Mouse (Mus musculus): ENCODE data around the gene Syngr3.
"Not testable (repeated sequence)": the region's sequence is repeated elsewhere in the genome, so short reads cannot be mapped to it uniquely, and the experiment has no call there.

The Syngr3 gene

DNA sequence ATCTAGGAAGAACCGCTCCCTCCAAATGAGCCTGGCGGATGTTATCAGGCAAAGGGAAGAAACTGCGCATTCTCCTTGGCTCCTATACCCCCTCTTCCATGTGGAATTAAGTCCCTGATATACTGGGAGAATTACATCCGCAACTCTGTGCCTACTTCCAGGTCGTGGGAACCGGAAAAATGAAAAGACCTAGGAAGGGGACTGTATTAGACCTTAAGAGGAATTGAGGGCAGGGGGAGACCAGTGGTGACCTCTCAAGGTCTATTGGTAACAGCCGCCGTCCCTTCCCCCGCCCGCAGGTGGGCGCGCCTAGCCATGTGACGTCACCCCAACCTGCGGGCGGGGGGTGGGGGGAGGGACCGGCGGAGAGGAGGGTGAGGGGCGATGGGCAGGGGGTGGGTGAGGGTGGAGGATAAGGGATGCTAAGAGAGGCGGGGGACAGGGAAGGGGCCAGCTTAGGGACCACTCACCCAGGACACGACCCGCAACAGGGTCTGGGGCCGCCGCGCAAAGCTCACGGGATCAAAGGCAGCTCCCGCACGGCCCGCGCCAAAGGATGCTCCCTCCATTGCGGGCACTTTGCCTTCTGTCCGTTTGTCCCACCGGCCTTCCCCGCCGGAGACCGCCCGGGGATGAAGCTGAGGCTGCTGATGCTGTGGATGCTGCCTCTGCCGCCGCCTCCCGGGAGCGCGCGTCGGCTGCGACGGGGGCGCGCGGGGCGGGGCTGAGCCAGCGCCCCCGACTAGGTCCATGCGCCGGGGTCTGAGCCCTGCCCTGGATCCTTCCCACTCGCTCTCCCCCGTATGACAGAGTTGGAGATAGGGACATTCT lies at the start of gene Syngr3:
TSS of gene Syngr3 (minus strand) at position 705 of the 831 bp plus-strand sequence.
- DNase-seq (ENCODE audit: low spot score): no peak

DNA sequence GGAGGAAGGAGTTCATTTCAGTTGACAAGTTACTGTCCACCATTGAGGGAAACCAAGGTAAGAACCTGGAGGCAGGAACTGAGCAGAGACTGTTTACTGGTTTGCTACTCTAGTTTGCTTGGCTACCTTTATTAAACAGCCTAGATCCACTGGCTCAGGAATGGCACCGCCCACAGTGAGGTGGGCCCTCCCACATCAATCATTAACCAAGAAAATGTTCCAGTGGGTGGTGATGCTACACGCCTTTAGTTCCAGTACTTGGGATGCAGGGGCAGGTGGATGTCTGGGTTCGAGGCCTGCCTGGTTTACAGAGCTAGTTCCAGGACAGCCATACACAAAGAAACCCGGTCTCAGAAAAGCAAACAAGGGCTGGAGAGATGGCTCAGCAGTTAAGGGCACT lies 48.5 kb upstream of the Syngr3 start:
- no peak for DNase-seq (ENCODE audit: low spot score)

DNA sequence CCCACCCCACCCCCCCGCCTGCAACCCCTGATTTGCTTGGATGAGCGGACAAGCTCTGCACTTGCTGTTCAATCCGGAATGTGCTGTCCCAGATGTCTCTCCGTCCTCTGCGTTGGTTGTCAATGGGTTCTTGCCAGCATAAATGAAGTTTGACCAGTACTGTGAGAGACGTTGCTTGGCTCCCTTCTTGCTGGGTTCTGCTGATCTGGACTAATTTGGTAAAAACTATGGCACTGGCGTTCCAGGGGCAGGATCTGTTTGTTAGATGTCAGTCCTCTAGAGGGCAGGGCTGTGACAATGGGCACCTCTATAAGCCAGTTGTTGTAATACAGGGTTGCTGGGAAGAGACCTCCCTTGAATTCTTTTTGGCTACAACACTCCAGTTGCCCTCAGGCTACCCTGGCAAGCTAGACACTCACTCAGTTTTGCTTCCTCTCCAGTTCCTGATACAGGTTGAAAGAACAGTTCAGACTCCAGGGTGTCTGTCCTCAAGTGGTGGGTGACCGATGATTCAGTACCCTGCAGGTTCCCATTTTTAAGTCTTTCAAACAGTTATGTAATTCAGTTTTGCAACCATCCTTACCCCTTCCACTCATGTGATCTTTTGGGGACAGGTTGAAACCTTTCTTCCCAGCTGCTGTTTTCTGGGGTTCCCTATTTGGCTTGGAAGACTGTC lies 47.5 kb upstream of the Syngr3 start:
- no peak for DNase-seq (ENCODE audit: low spot score)

GRCm38 (mm10) chr17:24736330-24737051 lies 46.7 kb upstream of the Syngr3 start, which contains the start of gene Msrb1:
Gene Msrb1, plus strand, starts transcription at chr17:24736642.
- DNase-seq (ENCODE audit: low spot score): peak; percentile 99

DNA sequence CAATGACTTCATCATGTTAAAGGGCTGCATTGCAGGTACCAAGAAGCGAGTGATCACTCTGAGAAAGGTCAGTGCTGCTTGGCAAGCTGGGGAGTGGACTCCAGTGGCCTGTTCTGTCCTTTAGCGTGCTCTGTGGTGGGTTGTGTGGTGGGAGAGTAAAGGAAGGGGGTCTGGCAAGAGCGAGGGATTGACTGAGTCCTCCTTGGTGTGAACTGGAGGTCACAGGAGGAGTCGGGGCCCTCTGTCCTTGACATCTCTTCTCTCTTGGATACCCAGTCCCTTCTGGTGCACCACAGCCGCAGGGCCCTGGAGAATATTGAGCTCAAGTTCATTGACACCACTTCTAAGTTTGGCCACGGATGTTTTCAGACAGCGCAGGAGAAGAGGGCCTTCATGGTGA lies 45.7 kb upstream of the Syngr3 start:
- no peak for DNase-seq (ENCODE audit: low spot score)

- DNase-seq (ENCODE audit: low spot score): no peak
Measured at GRCm38 (mm10) chr17:24734513-24734912, 44.8 kb upstream of the Syngr3 start.

- no peak for DNase-seq (ENCODE audit: low spot score)
Measured at GRCm38 (mm10) chr17:24733434-24734050, 43.8 kb upstream of the Syngr3 start.

DNA sequence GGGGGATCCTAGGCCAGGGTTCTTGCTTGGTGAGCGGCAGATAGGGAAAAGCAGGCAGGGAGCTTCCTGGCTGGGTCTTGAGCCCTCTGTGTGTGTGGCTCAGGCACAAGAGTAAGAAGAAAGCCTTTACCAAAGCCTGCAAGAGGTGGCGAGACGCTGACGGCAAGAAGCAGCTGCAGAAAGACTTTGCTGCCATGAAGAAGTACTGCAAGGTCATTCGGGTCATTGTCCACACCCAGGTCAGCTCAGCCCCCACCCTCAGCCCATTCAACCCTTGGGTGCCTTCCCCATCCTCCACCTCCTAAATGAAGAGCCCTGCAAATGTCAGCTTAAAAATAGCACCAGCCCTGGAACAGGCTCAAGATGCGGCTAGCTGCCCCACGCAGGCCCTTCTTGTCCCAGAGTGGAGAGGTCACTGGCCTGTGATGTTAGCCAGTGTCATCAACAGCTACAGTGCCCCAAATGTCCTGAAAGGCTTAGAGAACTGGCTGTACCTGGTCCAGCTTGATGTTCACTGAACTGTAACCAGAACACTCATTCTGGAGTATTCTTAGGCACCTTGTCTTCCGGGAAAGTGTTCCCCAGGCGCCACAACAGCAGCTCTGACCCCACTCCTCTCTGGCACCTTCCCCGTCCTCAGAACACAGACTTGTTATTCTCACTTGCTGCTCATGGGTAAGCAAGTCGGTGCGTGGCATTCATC lies 42.6 kb upstream of the Syngr3 start:
- DNase-seq (ENCODE audit: low spot score): no peak

DNA sequence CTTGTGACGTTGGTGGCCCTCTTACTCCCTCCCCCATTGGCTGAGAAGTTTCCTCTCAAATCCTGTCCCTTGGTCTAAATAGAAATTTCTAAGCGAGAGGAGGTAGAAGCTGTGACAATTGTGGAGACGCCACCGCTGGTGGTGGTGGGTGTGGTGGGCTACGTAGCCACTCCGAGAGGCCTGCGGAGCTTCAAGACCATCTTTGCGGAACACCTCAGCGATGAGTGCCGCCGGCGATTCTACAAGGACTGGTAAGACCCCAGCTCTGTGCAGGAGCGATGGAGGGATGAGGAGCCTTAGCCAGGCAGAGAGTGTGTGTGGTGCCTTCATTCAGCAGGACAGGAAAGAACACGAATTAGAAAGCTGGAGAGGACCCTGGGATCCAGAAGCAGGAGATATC lies 41.0 kb upstream of the Syngr3 start:
- DNase-seq (ENCODE audit: low spot score): no peak

DNA sequence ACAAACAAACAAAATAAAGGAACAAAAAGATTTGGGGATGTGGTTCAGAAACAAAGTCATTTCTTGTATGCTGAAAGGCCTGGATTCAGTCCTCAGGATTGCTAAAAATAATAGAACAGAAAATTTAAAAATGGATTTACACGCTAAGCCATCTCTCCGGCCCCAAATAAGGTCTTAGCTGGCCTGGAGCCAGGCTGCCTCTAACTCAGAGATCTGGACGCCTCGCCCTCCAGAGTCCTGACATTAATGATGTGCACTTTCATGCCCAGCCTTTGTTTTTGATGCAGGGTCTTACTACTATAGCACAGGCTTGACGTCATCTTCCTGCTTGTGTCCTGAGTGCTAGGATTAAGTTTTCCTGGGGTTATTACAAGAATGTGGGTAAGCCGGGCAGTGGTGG lies 39.3 kb upstream of the Syngr3 start:
- DNase-seq (ENCODE audit: low spot score): no peak

DNA sequence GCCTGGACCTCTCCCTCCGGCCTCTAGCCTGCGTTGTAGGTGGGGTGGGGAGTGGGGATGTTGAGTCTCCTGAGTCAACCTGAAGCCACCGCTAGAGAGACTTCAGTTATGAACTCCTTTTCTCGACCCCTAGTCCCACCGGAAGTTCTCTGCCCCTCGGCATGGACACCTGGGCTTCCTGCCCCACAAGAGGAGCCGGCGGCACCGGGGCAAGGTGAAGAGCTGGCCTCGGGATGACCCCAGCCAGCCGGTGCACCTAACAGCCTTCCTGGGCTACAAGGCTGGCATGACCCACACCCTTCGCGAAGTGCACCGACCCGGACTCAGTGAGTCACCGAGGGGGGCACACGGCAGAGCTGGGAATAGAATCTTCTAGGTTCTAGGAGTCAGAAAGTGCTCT lies 38.4 kb upstream of the Syngr3 start:
- no peak for DNase-seq (ENCODE audit: low spot score)

DNA sequence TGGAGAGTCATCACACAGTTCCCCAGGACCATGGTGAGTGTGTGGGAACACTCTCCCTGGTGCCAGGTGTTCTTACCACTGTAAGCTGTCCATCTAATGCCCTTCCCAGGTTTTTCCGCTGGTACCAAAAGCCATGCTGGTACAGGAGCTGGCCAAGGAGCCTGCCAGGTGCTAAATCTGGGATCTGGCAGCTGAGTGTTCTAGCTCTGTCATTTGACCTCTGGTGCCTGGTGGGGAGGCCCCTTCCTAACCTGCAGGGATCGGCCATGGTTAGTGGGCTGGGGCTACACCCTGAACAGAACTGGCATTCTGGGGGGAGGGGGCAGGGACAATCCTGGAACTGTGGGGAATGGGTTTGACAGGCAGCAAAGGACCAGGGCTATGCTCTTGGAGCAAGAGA lies 37.9 kb upstream of the Syngr3 start, which contains the start of gene Rpl3l:
TSS of gene Rpl3l (plus strand) at position 203 of the 400 bp plus-strand sequence.
- DNase-seq (ENCODE audit: low spot score): no peak

DNA sequence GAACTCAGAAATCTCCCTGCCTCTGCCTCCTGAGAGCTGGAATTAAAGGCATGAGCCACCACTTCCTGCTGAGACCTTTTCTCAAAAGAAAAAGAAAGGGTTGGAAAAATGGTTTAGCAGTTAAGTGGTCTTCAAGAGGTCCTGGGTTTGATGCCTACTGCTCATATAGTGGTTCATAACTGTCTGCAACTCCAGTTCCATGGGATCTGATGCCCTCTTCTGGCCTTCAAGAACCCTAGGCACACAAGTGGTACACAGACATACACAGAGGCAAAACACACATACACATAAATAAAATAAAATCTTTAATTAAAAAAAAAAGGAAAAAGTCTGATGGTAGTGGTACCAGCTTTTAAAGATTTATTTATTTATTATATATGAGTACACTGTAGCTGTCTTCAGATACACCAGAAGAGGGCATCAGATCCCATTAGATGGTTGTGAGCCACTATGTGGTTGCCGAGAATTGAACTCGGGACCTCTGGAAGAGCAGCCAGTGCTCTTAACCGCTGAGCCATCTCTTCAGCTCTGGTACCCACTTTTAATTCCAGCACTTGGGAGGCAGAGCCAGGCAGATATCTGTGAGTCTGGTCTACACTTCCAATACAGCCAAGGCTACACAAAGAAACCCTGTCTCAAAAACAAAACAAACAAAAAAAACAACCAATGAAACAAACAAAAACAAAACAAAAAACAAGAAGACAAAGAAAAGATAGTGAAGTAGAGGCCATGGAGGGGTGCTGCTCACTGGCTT lies 36.1 kb upstream of the Syngr3 start:
- no peak for DNase-seq (ENCODE audit: low spot score)

DNA sequence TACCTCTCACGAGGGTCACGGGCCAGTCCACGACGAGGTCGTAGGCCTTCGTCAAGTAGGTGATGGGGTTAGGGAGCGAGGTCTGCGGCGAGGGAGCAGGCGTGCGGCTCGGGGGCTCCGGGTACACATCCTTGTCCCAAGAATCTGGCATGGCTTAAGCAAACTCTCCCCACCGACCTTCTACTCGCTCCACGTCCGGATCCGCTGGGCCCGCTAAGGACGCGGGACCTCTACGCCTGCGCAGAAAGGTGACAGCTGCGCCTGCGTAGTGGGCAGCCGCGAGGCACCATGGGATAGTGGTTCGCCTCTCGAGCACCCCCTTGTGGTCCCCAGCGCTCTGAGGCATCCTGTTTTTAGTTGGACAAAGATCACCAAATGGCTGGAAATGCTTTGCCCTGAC lies 34.4 kb upstream of the Syngr3 start, which contains the start of gene Ndufb10:
TSS of gene Ndufb10 (minus strand) at position 295 of the 400 bp plus-strand sequence.
- peak; percentile 91 for DNase-seq (ENCODE audit: low spot score)

DNA sequence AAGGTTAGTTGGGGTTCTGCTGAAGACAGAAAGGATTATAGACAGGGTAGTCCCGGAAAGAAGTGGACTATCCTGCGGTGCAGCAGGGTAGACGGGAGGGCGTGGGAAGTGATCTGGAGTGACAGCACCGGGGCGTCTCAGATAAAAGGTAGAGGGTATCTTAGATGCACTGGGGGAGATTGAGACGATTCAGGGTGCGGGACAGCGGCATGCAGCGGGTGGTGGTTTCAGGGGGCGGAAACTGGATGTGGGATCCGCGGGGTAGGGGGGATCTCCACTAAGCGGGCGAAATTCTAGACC lies 34.1 kb upstream of the Syngr3 start:
- DNase-seq (ENCODE audit: low spot score): peak; percentile 45

DNA sequence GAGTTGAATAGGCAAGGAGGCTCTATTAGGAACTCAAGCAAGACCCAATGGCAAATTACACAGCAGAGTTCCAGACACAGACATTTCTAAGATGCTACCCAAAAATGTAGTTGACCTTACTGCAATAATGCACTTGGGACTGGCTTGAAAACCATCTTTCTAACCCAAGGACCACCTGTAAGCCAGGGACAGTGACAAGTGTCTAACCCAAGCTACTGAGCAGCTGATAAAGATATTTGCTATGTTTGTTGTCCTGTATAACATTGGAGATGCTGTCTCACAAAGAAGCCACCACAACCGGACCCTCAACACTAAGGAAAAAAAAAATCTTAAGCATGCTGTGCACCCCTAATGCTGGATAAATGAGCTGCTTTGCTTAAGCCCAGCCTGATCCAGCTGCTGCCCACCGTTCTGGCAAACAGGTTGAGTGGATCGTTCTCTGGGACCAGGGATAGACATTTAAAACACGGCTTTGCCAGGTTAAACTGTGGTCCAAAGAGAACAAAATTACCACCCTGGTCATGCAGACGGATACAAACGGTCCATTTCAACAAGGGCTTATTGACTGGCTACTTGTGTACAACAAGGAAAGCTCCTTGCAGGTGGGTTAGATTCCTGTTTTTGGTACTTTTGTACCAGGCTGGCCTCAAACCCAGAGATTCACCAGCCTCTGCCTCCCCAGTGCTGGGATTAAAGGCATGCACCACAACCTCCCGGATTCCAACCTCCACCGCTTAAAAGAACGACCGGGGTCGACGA lies 33.5 kb upstream of the Syngr3 start:
- DNase-seq (ENCODE audit: low spot score): no peak

- no peak for DNase-seq (ENCODE audit: low spot score)
Measured at GRCm38 (mm10) chr17:24722220-24722924, 32.6 kb upstream of the Syngr3 start.

- DNase-seq (ENCODE audit: low spot score): not testable (repeated sequence)
Measured at GRCm38 (mm10) chr17:24721383-24721955, 31.7 kb upstream of the Syngr3 start.

GRCm38 (mm10) chr17:24720616-24721015 lies 30.9 kb upstream of the Syngr3 start:
- not testable (repeated sequence) for DNase-seq (ENCODE audit: low spot score)
